Mouse (Mus musculus) liver, embryonic 14.5 days (tissue): ENCODE measurements at regions not wholly inside any gene's neighbourhood (a gene's known extent, or its start where the extent isn't known, plus 50 kb on each side); places are given as distances from the start of the nearest gene placed in this dataset.

Source experiments
- ATAC-seq: fragments of 200-750 bp; cut with Nextera tagmentation; 2 replicates; pipeline ENCODE4 v1.8.0; 2017; ENCODE audit warnings: moderate number of reproducible peaks, mild to moderate bottlenecking, moderate library complexity; ENCODE audit not compliant: insufficient read depth
- DNase-seq, 3 experiments: peaks; one replicate each; pipeline ENCODE4 v3.0.0-alpha.2; 2012 to 2013; ENCODE audit warnings: low read depth in 3 of 3, low spot score in 3 of 3
- H3K27ac ChIP-seq: fragments of 300-500 bp; sonication (generic); 2 replicates; pipeline ENCODE4 v1.5.1; 2014; ENCODE audit warnings: moderate library complexity, mild to moderate bottlenecking, control low read depth, inconsistent platforms
- H3K27me3 ChIP-seq: fragments of 300-500 bp; sonication (generic); 2 replicates; pipeline ENCODE4 v1.6.1; 2014; ENCODE audit warnings: mild to moderate bottlenecking, low read length, moderate library complexity; ENCODE audit not compliant: control insufficient read depth, insufficient read depth
- H3K36me3 ChIP-seq: fragments of 300-500 bp; sonication (generic); replicated peaks from 2 replicates; pipeline ENCODE4 v1.6.1; 2014; ENCODE audit warnings: low read depth; ENCODE audit not compliant: control insufficient read depth, insufficient read depth
- H3K4me1 ChIP-seq, 2 experiments: fragments of 200-500 bp in 1 of 2; fragments of 300-500 bp in 1 of 2; sonication (generic) in 1 of 2; replicated peaks; 2 replicates each; pipeline ENCODE4 v1.6.1; 2012 to 2014; ENCODE audit warnings: antibody characterized with exemption in 1 of 2, inconsistent platforms in 1 of 2, low read length in 1 of 2; ENCODE audit not compliant: control insufficient read depth in 2 of 2, insufficient read depth in 2 of 2
- H3K4me2 ChIP-seq: fragments of 300-500 bp; sonication (generic); 2 replicates; pipeline ENCODE4 v1.6.1; 2014; ENCODE audit warnings: low read depth, mild to moderate bottlenecking, control low read depth, moderate library complexity
- H3K4me3 ChIP-seq, 2 experiments: fragments of 200-500 bp in 1 of 2; fragments of 300-500 bp in 1 of 2; sonication (generic) in 1 of 2; 2 replicates each; pipeline ENCODE4 v1.5.1; 2012 to 2014; ENCODE audit warnings: low read depth in 2 of 2, low read length in 2 of 2, mild to moderate bottlenecking in 2 of 2, control low read depth in 1 of 2, inconsistent platforms in 1 of 2, moderate library complexity in 1 of 2; ENCODE audit not compliant: insufficient read depth in 1 of 2
- H3K9ac ChIP-seq: fragments of 300-500 bp; sonication (generic); replicated peaks from 2 replicates; pipeline ENCODE4 v1.6.1; 2014; ENCODE audit warnings: mild to moderate bottlenecking, control low read depth, moderate library complexity
- H3K9me3 ChIP-seq: fragments of 300-500 bp; sonication (generic); 2 replicates; pipeline ENCODE4 v1.6.1; 2016; ENCODE audit warnings: low read length, mixed read lengths; ENCODE audit not compliant: control insufficient read depth
- CTCF ChIP-seq: IDR thresholded peaks from 2 replicates; pipeline ENCODE4 v1.5.1; 2016; ENCODE audit warnings: antibody characterized with exemption, low read depth, control low read depth
- EP300 ChIP-seq: IDR thresholded peaks from 2 replicates; pipeline ENCODE4 v1.6.1; 2016; ENCODE audit warnings: antibody characterized with exemption, low read depth
- WGBS: fragments of 180-500 bp; shearing (Covaris S2); extraction: QIAGEN DNeasy Blood & Tissue Kit; methylation state at CpG from one replicate; pipeline ENCODE4 v1.1.7; 2014; ENCODE audit not compliant: insufficient replicate concordance; 5-methylcytosine and 5-hydroxymethylcytosine counted together

- Histone ChIP-seq H3K9me3 (no peaks in the 10 kb centered on the region), H3K4me1 (peaks cover 0 to 6% of the 10 kb centered on the region in 2 experiments; a peak in 3 of 4 replicates), H3K9ac (no peak overlapping the region), H3K4me3 (no peak overlapping the region), H3K27me3 (no peaks in the 10 kb centered on the region), H3K4me2 (no peak overlapping the region), H3K27ac (no peak overlapping the region), H3K36me3 (no peaks in the 10 kb centered on the region)
- no peak for TF ChIP-seq CTCF
- TF ChIP-seq EP300, result no peak
- no peak for DNase-seq
- no peak for ATAC-seq
- 58% methylated on average over 8 of the region's 8 CpGs for WGBS
Observed at GRCm38 (mm10) chr13:60431412-60431811, 170.3 kb upstream of the Dapk1 start.

GRCm38 (mm10) chr13:60434221-60435210 lies 167.2 kb upstream of the Dapk1 start:
- TF ChIP-seq EP300 (no peak), CTCF (no peak)
- ATAC-seq (no peak), DNase-seq (no peak)
- Histone ChIP-seq H3K4me3 (no peak overlapping the region), H3K27me3 (no peaks in the 10 kb centered on the region), H3K9me3 (no peaks in the 10 kb centered on the region), H3K27ac (no peak overlapping the region), H3K9ac (no peak overlapping the region), H3K4me1 (peaks cover 0 to 6% of the 10 kb centered on the region in 2 experiments; a peak in 3 of 4 replicates), H3K4me2 (no peak overlapping the region), H3K36me3 (no peaks in the 10 kb centered on the region)
- 48% methylated on average over 11 of the region's 11 CpGs for WGBS

- Histone ChIP-seq H3K9ac (no peak overlapping the region), H3K4me1 (peaks cover 0 to 6% of the 10 kb centered on the region in 2 experiments; a peak in 3 of 4 replicates), H3K9me3 (no peaks in the 10 kb centered on the region), H3K4me3 (no peak overlapping the region), H3K27ac (no peak overlapping the region), H3K36me3 (no peaks in the 10 kb centered on the region), H3K27me3 (no peaks in the 10 kb centered on the region), H3K4me2 (no peak overlapping the region)
- DNase-seq (no peak), ATAC-seq (0 out of 2 replicates have a peak, but pooled peaks have one; percentile 45)
- WGBS, result 42% methylated on average over 5 of the region's 5 CpGs
- TF ChIP-seq EP300, result no peak
- TF ChIP-seq CTCF, result no peak
Observed at GRCm38 (mm10) chr13:60435333-60435732, 166.4 kb upstream of the Dapk1 start.

GRCm38 (mm10) chr13:60438177-60438576 lies 163.6 kb upstream of the Dapk1 start:
- 53% methylated on average over 2 of the region's 2 CpGs for WGBS
- DNase-seq (no peak), ATAC-seq (no peak)
- no peaks in the 10 kb centered on the region for H3K36me3 ChIP-seq
- H3K4me3 ChIP-seq, result no peak overlapping the region
- no peak overlapping the region for H3K27ac ChIP-seq
- no peak overlapping the region for H3K9ac ChIP-seq
- H3K4me2 ChIP-seq, result no peak overlapping the region
- peaks cover 0 to 6% of the 10 kb centered on the region in 2 experiments; a peak in 3 of 4 replicates for H3K4me1 ChIP-seq
- TF ChIP-seq CTCF (no peak), EP300 (no peak)
- H3K27me3 ChIP-seq, result no peaks in the 10 kb centered on the region
- no peaks in the 10 kb centered on the region for H3K9me3 ChIP-seq

GRCm38 (mm10) chr13:60440586-60440985 lies 161.2 kb upstream of the Dapk1 start:
- Histone ChIP-seq H3K4me3 (no peak overlapping the region), H3K9ac (no peak overlapping the region), H3K9me3 (no peaks in the 10 kb centered on the region), H3K4me2 (no peak overlapping the region), H3K27ac (no peak overlapping the region), H3K27me3 (no peaks in the 10 kb centered on the region), H3K4me1 (peaks cover 0 to 2% of the 10 kb centered on the region in 2 experiments; a peak in 2 of 4 replicates), H3K36me3 (no peaks in the 10 kb centered on the region)
- WGBS, result 33% methylated on average over 3 of the region's 3 CpGs
- ATAC-seq (no peak), DNase-seq (no peak)
- TF ChIP-seq CTCF (no peak), EP300 (no peak)
